Mouse (Mus musculus) WW6 (cell line): Measurements from ENCODE around the gene Gnl1.
"Not testable (repeated sequence)": the region's sequence is repeated elsewhere in the genome, so short reads cannot be mapped to it uniquely, and the experiment has no call there.

Source experiments
- DNase-seq: peaks from one replicate; pipeline ENCODE4 v3.0.0-alpha.2; 2013; ENCODE audit warnings: low read depth, low spot score

Gnl1 gene

GRCm38 (mm10) chr17:35979401-35980362 is at the start of gene Gnl1, which contains the start of gene Prr3:
Gnl1 (plus strand) TSS chr17:35979851.
Prr3 (minus strand) TSS chr17:35980236.
- peak; percentile 79 for DNase-seq

- DNase-seq = no peak
These were observed 49.0 kb upstream of the Gnl1 start for GRCm38 (mm10) chr17:35930627-35931026.

GRCm38 (mm10) chr17:35932608-35933007 is 47.0 kb upstream of the Gnl1 start:
- DNase-seq = no peak

GRCm38 (mm10) chr17:35935763-35936162 is 43.9 kb upstream of the Gnl1 start:
- not testable (repeated sequence) for DNase-seq

- DNase-seq = no peak
These were observed 41.8 kb upstream of the Gnl1 start for GRCm38 (mm10) chr17:35937700-35938348.

- DNase-seq = no peak
These were observed 40.5 kb upstream of the Gnl1 start for GRCm38 (mm10) chr17:35939108-35939507.

GRCm38 (mm10) chr17:35939941-35940340 is 39.7 kb upstream of the Gnl1 start:
- no peak for DNase-seq

GRCm38 (mm10) chr17:35950946-35951345 is 28.7 kb upstream of the Gnl1 start:
- DNase-seq = not testable (repeated sequence)

GRCm38 (mm10) chr17:35952559-35952958 is 27.1 kb upstream of the Gnl1 start:
- DNase-seq = not testable (repeated sequence)

GRCm38 (mm10) chr17:35954665-35955064 is 25.0 kb upstream of the Gnl1 start:
- DNase-seq = no peak

- DNase-seq = no peak
These were observed 21.0 kb upstream of the Gnl1 start for GRCm38 (mm10) chr17:35958533-35959223.

- DNase-seq = no peak
These were observed 16.4 kb upstream of the Gnl1 start for GRCm38 (mm10) chr17:35963279-35963678.

- no peak for DNase-seq
These were observed 12.0 kb upstream of the Gnl1 start for GRCm38 (mm10) chr17:35967621-35968020.

- DNase-seq = peak; percentile 90
These were observed 9.9 kb upstream of the Gnl1 start, which contains the start of gene Abcf1 for GRCm38 (mm10) chr17:35969418-35970389. Abcf1 (minus strand) TSS chr17:35969761.

GRCm38 (mm10) chr17:35972131-35972530 is 7.5 kb upstream of the Gnl1 start:
- DNase-seq = no peak

- DNase-seq = no peak
These were observed 745 bp upstream of the Gnl1 start for GRCm38 (mm10) chr17:35978811-35979400.

GRCm38 (mm10) chr17:35980363-35980754 is 708 bp downstream of the Gnl1 start:
- DNase-seq = no peak

GRCm38 (mm10) chr17:35981776-35982175 is 2.1 kb downstream of the Gnl1 start:
- DNase-seq = no peak

GRCm38 (mm10) chr17:35991781-35992180 is 12.1 kb downstream of the Gnl1 start:
- DNase-seq = no peak

- DNase-seq = peak; percentile 59
These were observed 14.0 kb downstream of the Gnl1 start for GRCm38 (mm10) chr17:35993675-35994074.
